Mouse (Mus musculus) hindbrain, embryonic 12.5 days (tissue): ENCODE results near the gene Exosc9. TPM values are rescaled to one million over a fixed set of nuclear protein-coding genes. Genes with fewer than 3 reads are reported as not detected.
A peak's percentile ranks its signal among the peaks of the same experiment; 100 is the strongest.

ENCODE experiments used
- ATAC-seq: fragments of 200-750 bp; cut with Nextera tagmentation; 2 replicates; pipeline ENCODE4 v1.8.0; 2017; ENCODE audit warnings: moderate TSS enrichment; ENCODE audit not compliant: low FRiP score
- H3K27ac ChIP-seq: fragments of 300-500 bp; sonication (generic); 2 replicates; pipeline ENCODE4 v1.5.1; 2016; ENCODE audit warnings: mild to moderate bottlenecking
- H3K27me3 ChIP-seq: fragments of 300-500 bp; sonication (generic); 2 replicates; pipeline ENCODE4 v1.6.1; 2016; ENCODE audit warnings: mild to moderate bottlenecking
- H3K36me3 ChIP-seq: fragments of 300-500 bp; sonication (generic); 2 replicates; pipeline ENCODE4 v1.6.1; 2016; ENCODE audit warnings: mild to moderate bottlenecking
- H3K4me1 ChIP-seq: fragments of 300-500 bp; sonication (generic); 2 replicates; pipeline ENCODE4 v1.6.1; 2016
- H3K4me2 ChIP-seq: fragments of 300-500 bp; sonication (generic); replicated peaks from 2 replicates; pipeline ENCODE4 v1.6.1; 2016; ENCODE audit warnings: mild to moderate bottlenecking
- H3K4me3 ChIP-seq: fragments of 300-500 bp; sonication (generic); 2 replicates; pipeline ENCODE4 v1.5.1; 2016; ENCODE audit warnings: mild to moderate bottlenecking
- H3K9ac ChIP-seq: fragments of 300-500 bp; sonication (generic); 2 replicates; pipeline ENCODE4 v1.6.1; 2016; ENCODE audit warnings: mild to moderate bottlenecking, moderate library complexity
- H3K9me3 ChIP-seq: fragments of 300-500 bp; sonication (generic); replicated peaks from 2 replicates; pipeline ENCODE4 v1.6.1; 2016; ENCODE audit warnings: mild to moderate bottlenecking
- WGBS: fragments of 180-500 bp; shearing (Covaris S2); methylation state at CpG from one replicate; pipeline ENCODE4 v1.1.7; 2016; 5-methylcytosine and 5-hydroxymethylcytosine counted together
- polyA plus RNA-seq: library from polyadenylated mRNA; unstranded; fragments of >200 nt; fragmentation: Nextera tagmentation; extraction: Ambion mirVana; gene quantifications from 2 replicates; pipeline ENCODE4 v1.2.1, GENCODE M21; 2016

The Exosc9 gene
- polyA plus RNA-seq, 1 experiment from 2014 or later, result 82.6 TPM

DNA sequence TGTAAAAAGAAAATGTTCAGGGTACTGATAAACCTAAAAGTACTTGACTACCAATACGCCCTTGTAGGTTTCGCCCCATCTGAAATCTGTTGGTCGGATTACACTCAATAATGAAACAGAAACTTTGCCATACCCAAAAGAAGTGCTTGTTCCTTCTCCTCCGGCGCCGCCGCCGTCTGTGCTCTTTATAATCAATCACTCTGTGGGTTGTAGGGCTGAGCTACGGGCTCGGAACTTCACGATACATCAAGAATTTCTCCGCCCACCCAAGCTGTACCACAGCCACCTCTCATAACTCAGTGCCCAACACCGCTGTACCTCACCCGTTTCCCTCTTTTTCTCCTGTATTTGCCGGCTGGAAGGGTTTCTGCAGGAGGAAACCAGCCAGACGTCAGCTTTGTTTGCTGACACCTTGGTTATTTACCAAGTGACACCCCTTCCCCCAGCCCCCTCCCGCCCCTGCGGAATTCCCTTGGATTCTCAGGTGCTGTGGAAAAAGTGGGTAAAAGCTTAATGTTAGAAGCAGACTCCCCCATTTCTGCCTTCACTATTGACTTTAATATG is 20.3 kb upstream of the Exosc9 start:
- no peaks in the 10 kb centered on the region for H3K36me3 ChIP-seq
- WGBS, result 14% methylated on average over 18 of the region's 18 CpGs
- no peak for ATAC-seq
- H3K4me1 ChIP-seq, result no peaks in the 10 kb centered on the region
- no peaks in the 10 kb centered on the region for H3K9me3 ChIP-seq
- H3K4me2 ChIP-seq, result peak overlapping the region; percentile 40
- no peak overlapping the region for H3K27ac ChIP-seq
- no peak overlapping the region for H3K9ac ChIP-seq
- H3K4me3 ChIP-seq, result peak overlapping the region; percentile 16; the same call in 1 of the 2 replicates
- peaks cover 23% of the 10 kb centered on the region for H3K27me3 ChIP-seq

DNA sequence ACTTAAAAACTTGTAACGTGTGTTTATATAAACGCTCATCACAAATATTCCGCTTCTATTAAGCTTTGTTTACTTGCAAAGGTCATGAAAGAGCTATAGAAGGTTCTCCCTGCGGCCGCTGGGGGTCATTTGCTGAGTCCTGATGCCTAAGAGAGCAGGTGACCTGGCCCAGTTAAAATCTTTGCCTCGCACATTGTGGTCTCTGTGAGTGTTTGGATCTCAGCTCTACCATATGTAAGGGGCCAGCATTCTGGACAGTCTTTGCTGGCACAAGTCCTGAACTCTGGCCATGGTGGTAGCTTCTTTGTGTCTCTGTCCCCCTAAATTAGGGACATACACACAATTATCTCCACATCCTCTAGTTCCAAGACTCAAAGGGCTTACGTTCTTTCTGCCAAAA is 19.7 kb upstream of the Exosc9 start:
- H3K9me3 ChIP-seq, result no peaks in the 10 kb centered on the region
- peaks cover 23% of the 10 kb centered on the region for H3K27me3 ChIP-seq
- ATAC-seq, result no peak
- WGBS, result 47% methylated on average over 7 of the region's 7 CpGs
- H3K4me3 ChIP-seq, result no peak overlapping the region
- H3K4me1 ChIP-seq, result no peaks in the 10 kb centered on the region
- H3K9ac ChIP-seq, result no peak overlapping the region
- no peak overlapping the region for H3K4me2 ChIP-seq
- H3K36me3 ChIP-seq, result no peaks in the 10 kb centered on the region
- H3K27ac ChIP-seq, result no peak overlapping the region

GRCm38 (mm10) chr3:36533201-36533672 is 19.2 kb upstream of the Exosc9 start:
- no peaks in the 10 kb centered on the region for H3K4me1 ChIP-seq
- no peak for ATAC-seq

GRCm38 (mm10) chr3:36536041-36536440 is 16.4 kb upstream of the Exosc9 start:
- H3K27ac ChIP-seq, result no peak overlapping the region
- H3K27me3 ChIP-seq, result peaks cover 16% of the 10 kb centered on the region
- H3K36me3 ChIP-seq, result no peaks in the 10 kb centered on the region
- no peak for ATAC-seq
- H3K9ac ChIP-seq, result no peak overlapping the region
- no peak overlapping the region for H3K4me2 ChIP-seq
- H3K4me3 ChIP-seq, result no peak overlapping the region
- H3K4me1 ChIP-seq, result no peaks in the 10 kb centered on the region
- no peaks in the 10 kb centered on the region for H3K9me3 ChIP-seq
- WGBS, result 92% methylated on average over 12 of the region's 12 CpGs

More at GRCm38 (mm10) chr3:36533201-36533672, 19.2 kb upstream of the Exosc9 start:
- no peak overlapping the region for H3K9ac ChIP-seq
- H3K9me3 ChIP-seq, result no peaks in the 10 kb centered on the region
- no peaks in the 10 kb centered on the region for H3K36me3 ChIP-seq
- H3K4me3 ChIP-seq, result no peak overlapping the region
- 0% methylated on average over 1 of the region's 1 CpGs for WGBS
- no peak overlapping the region for H3K27ac ChIP-seq
- no peak overlapping the region for H3K4me2 ChIP-seq
- H3K27me3 ChIP-seq, result peaks cover 23% of the 10 kb centered on the region

DNA sequence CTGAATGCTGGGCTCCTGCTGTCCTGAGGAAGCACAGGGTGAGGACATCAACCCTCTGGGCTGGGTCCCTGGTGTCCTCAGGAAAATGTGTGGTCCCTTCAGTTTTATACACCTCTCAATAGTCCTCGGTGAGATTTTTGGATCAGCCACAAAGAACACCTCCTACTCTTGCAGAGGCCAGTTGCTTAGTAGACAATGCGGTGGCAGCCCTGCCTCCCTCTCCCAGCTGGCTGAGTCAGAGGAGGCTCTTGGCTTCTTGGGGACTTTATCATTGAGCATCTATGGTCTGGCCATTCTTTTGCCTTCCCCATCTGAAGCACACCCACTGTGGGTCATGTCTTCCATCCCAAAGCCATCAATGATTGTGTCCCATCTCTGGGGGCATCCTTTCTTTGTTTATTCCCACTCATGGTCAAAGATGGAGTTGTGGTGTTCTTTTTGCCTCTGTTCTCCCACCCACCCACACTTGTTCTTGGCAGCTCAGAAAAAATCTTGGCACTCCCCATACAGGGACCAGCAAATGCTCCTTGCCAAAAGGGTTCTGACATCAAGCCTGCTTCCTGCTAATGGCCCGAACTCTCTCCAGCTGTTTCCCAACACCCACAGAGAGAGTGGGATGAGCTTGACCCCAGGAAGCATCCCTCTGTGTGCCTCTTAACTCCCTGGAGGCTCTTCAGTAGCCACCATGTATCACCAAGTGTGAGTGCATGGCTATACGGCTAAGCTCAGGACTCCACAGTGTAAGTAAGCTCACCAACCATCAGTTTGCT is 14.5 kb upstream of the Exosc9 start:
- ATAC-seq, result no peak
- Histone ChIP-seq H3K9me3 (no peaks in the 10 kb centered on the region), H3K4me2 (no peak overlapping the region), H3K4me1 (no peaks in the 10 kb centered on the region), H3K27ac (no peak overlapping the region), H3K27me3 (0 out of 2 replicates have a peak, but pooled peaks cover 6% of the 10 kb centered on the region), H3K36me3 (no peaks in the 10 kb centered on the region), H3K4me3 (no peak overlapping the region), H3K9ac (no peak overlapping the region)
- 82% methylated on average over 4 of the region's 4 CpGs for WGBS

DNA sequence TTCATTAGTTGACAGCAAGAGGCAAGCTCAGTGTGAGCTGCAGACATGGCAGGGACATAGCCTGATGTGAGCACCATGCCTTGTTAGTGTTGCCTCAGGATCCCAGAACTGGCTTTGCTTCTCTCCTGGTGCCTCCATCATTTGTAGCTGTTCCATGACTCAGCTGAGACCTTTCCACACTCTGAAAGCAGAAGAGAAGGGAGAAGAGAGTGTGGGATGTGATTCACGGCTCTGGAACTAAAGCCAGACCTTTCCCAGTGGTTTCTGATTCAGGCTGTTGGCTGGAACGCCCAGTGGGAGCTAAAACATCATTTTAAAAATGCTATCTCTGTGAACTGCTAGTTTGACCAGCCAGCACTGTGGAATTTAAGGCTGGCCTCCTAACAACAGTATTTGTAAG is 11.7 kb upstream of the Exosc9 start:
- Histone ChIP-seq H3K9me3 (no peaks in the 10 kb centered on the region), H3K9ac (no peak overlapping the region), H3K4me3 (no peak overlapping the region), H3K4me2 (no peak overlapping the region), H3K36me3 (no peaks in the 10 kb centered on the region), H3K27ac (no peak overlapping the region), H3K27me3 (no peaks in the 10 kb centered on the region), H3K4me1 (no peaks in the 10 kb centered on the region)
- no peak for ATAC-seq
- WGBS, result 62% methylated on average over 2 of the region's 2 CpGs

- no peaks in the 10 kb centered on the region for H3K36me3 ChIP-seq
- ATAC-seq, result no peak
- H3K27ac ChIP-seq, result no peak overlapping the region
- H3K27me3 ChIP-seq, result no peaks in the 10 kb centered on the region
- no peaks in the 10 kb centered on the region for H3K9me3 ChIP-seq
- H3K4me1 ChIP-seq, result no peaks in the 10 kb centered on the region
- H3K4me2 ChIP-seq, result no peak overlapping the region
- no peak overlapping the region for H3K9ac ChIP-seq
- 96% methylated on average over 2 of the region's 2 CpGs for WGBS
- no peak overlapping the region for H3K4me3 ChIP-seq
These were observed 11.0 kb upstream of the Exosc9 start for GRCm38 (mm10) chr3:36541399-36541798.

DNA sequence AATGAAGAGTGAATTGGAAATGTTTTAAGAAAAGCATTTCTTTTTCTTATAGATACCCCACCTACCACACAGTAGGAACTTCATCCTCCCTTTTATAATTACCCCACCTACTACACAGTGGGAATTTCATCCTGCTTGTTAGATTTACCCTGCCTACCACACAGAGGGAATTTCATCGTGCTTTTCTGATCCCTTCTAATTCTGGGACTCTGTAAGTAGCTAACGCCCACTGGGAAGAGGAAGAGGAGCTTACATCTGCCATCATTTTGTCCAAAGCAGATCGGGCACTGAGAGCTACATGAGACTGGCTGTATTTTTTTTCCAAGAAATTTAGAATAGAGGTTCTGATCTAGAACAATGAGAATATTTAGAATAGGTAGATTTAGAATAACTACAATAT is 7.4 kb upstream of the Exosc9 start:
- Histone ChIP-seq H3K4me3 (no peak overlapping the region), H3K4me2 (no peak overlapping the region), H3K36me3 (no peaks in the 10 kb centered on the region), H3K9ac (no peak overlapping the region), H3K27ac (no peak overlapping the region), H3K4me1 (no peaks in the 10 kb centered on the region), H3K9me3 (no peaks in the 10 kb centered on the region), H3K27me3 (no peaks in the 10 kb centered on the region)
- ATAC-seq, result no peak
- WGBS, result 80% methylated on average over 3 of the region's 3 CpGs

- peaks cover 23% of the 10 kb centered on the region for H3K36me3 ChIP-seq
- H3K4me1 ChIP-seq, result peaks cover 8% of the 10 kb centered on the region; the same call in 1 of the 2 replicates
- peak overlapping the region; percentile 84; the same call in 1 of the 2 replicates for H3K9ac ChIP-seq
- no peaks in the 10 kb centered on the region for H3K27me3 ChIP-seq
- peak overlapping the region; percentile 81 for H3K27ac ChIP-seq
- peak; percentile 49 for ATAC-seq
- no peaks in the 10 kb centered on the region for H3K9me3 ChIP-seq
- 24% methylated on average over 9 of the region's 9 CpGs for WGBS
- H3K4me3 ChIP-seq, result peak overlapping the region; percentile 87; the same call in 1 of the 2 replicates
- peak overlapping the region; percentile 82 for H3K4me2 ChIP-seq
These were observed 1.1 kb upstream of the Exosc9 start for GRCm38 (mm10) chr3:36551343-36551742.

- 16% methylated on average over 12 of the region's 12 CpGs for WGBS
- H3K4me1 ChIP-seq, result peaks cover 8% of the 10 kb centered on the region; the same call in 1 of the 2 replicates
- peak overlapping the region; percentile 82 for H3K4me2 ChIP-seq
- ATAC-seq, result peak; percentile 72
- H3K36me3 ChIP-seq, result peaks cover 27% of the 10 kb centered on the region
- H3K27me3 ChIP-seq, result no peaks in the 10 kb centered on the region
- H3K4me3 ChIP-seq, result peak overlapping the region; percentile 87
- H3K9me3 ChIP-seq, result no peaks in the 10 kb centered on the region
- H3K9ac ChIP-seq, result peak overlapping the region; percentile 84
- H3K27ac ChIP-seq, result peak overlapping the region; percentile 81
These were observed 488 bp upstream of the Exosc9 start for GRCm38 (mm10) chr3:36551851-36552384.

GRCm38 (mm10) chr3:36557601-36558000 is 5.2 kb downstream of the Exosc9 start:
- Histone ChIP-seq H3K4me1 (no peaks in the 10 kb centered on the region), H3K36me3 (peaks cover 75% of the 10 kb centered on the region), H3K9ac (no peak overlapping the region), H3K27ac (no peak overlapping the region), H3K27me3 (no peaks in the 10 kb centered on the region), H3K9me3 (no peaks in the 10 kb centered on the region), H3K4me2 (no peak overlapping the region), H3K4me3 (no peak overlapping the region)
- WGBS, result 100% methylated on average over 1 of the region's 1 CpGs
- ATAC-seq, result no peak

DNA sequence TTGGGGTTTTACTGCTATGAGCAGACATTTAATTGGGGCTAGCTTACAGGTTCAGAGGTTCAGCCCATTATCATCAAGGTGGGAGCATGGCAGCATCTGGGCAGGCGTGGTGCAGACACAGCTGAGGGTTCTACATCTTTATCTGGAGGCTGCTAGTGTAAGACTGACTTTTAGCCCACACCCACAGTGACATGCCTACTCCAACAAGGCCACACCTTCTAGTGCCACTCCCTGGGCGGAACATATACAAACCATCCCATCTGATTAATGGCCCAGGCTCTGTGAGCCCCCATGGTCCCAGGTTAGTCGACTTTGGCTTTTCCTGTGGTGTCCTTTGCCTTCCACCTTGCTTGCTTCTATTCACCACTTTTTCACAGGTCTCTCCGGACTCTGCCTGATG is 7.2 kb downstream of the Exosc9 start:
- no peaks in the 10 kb centered on the region for H3K9me3 ChIP-seq
- H3K9ac ChIP-seq, result no peak overlapping the region
- ATAC-seq, result no peak
- WGBS, result 83% methylated on average over 4 of the region's 4 CpGs
- no peak overlapping the region for H3K4me3 ChIP-seq
- peaks cover 88% of the 10 kb centered on the region for H3K36me3 ChIP-seq
- no peaks in the 10 kb centered on the region for H3K4me1 ChIP-seq
- H3K4me2 ChIP-seq, result no peak overlapping the region
- no peaks in the 10 kb centered on the region for H3K27me3 ChIP-seq
- no peak overlapping the region for H3K27ac ChIP-seq
